Mouse (Mus musculus) lung, embryonic 14.5 days (tissue): ENCODE measurements at regions not wholly inside any gene's neighbourhood (a gene's known extent, or its start where the extent isn't known, plus 50 kb on each side); places are given as distances from the start of the nearest gene placed in this dataset.

Source experiments
- ATAC-seq: fragments of 200-750 bp; cut with Nextera tagmentation; 2 replicates; pipeline ENCODE4 v1.8.0; 2017; ENCODE audit warnings: mild to moderate bottlenecking, moderate TSS enrichment, moderate library complexity; ENCODE audit not compliant: insufficient read depth
- DNase-seq: peaks from one replicate; pipeline ENCODE4 v3.0.0-alpha.2; 2015
- H3K27ac ChIP-seq: fragments of 300-500 bp; sonication (generic); 2 replicates; pipeline ENCODE4 v1.5.1; 2014; ENCODE audit warnings: low read depth, mild to moderate bottlenecking, moderate library complexity
- H3K27me3 ChIP-seq: fragments of 300-500 bp; sonication (generic); 2 replicates; pipeline ENCODE4 v1.6.1; 2014; ENCODE audit warnings: low read length, control low read depth; ENCODE audit not compliant: insufficient read depth
- H3K36me3 ChIP-seq: fragments of 300-500 bp; sonication (generic); 2 replicates; pipeline ENCODE4 v1.6.1; 2014; ENCODE audit warnings: control low read depth; ENCODE audit not compliant: insufficient read depth
- H3K4me1 ChIP-seq: fragments of 300-500 bp; sonication (generic); 2 replicates; pipeline ENCODE4 v1.6.1; 2014; ENCODE audit warnings: antibody characterized with exemption, control low read depth; ENCODE audit not compliant: insufficient read depth
- H3K4me2 ChIP-seq: fragments of 300-500 bp; sonication (generic); 2 replicates; pipeline ENCODE4 v1.6.1; 2014; ENCODE audit warnings: mild to moderate bottlenecking
- H3K4me3 ChIP-seq: fragments of 300-500 bp; sonication (generic); 2 replicates; pipeline ENCODE4 v1.5.1; 2014; ENCODE audit warnings: low read depth, low read length
- H3K9ac ChIP-seq: fragments of 300-500 bp; sonication (generic); 2 replicates; pipeline ENCODE4 v1.6.1; 2014
- H3K9me3 ChIP-seq: fragments of 300-500 bp; sonication (generic); 2 replicates; pipeline ENCODE4 v1.6.1; 2016; ENCODE audit warnings: low read depth, low read length, control low read depth
- CTCF ChIP-seq: IDR thresholded peaks from 2 replicates; pipeline ENCODE4 v1.5.1; 2016; ENCODE audit warnings: antibody characterized with exemption, low read depth
- WGBS: fragments of 180-500 bp; shearing (Covaris S2); extraction: QIAGEN DNeasy Blood & Tissue Kit; methylation state at CpG from one replicate; pipeline ENCODE4 v1.1.7; 2014; 5-methylcytosine and 5-hydroxymethylcytosine counted together

DNA sequence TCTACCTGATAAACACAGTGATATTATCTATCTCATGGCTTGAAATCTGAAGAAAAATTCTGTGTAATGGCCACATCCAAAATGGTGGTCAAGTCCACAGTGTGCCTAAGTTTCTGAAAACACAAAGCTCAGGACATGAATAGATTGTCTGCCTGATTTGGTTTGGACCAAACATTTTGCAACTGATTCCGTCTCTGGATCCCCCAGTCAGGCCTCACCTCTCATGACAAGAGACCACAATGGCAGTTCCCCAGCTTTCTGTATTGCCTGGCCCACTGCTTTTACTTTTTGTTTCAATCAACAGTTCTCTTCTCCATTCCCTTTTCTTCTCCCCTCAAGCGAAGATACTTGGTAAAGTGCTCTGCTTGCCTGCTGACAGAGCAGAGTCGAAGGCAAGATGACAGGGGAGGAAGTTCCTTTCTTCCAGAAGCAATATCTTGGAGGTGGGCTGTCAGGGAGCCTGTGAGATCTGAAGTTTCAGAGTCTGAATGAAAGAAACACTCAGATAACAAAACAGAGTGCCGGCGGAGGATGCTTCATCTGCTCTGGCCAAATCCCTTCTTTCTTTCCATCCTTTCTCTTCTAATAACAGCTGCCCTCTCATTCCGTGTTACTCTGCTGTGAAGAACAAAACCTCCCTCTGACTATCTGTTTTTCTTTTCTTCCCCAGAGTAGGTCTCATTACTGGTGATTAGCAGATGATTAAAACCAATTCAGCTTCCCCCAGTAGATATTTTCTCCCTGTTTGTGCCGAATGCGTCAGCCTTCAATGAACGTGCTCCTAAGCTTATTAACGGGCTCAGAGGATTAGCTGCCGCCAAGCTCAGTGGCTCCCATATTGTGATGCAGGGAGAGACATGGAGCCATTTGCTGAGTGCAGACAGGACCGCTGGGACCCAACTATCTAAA is 360.7 kb downstream of the Tmem182 start:
- ATAC-seq (no peak), DNase-seq (no peak)
- Histone ChIP-seq H3K27me3 (no peaks in the 10 kb centered on the region), H3K4me3 (no peak overlapping the region), H3K4me2 (no peak overlapping the region), H3K9me3 (no peaks in the 10 kb centered on the region), H3K36me3 (no peaks in the 10 kb centered on the region), H3K4me1 (no peaks in the 10 kb centered on the region), H3K27ac (no peak overlapping the region), H3K9ac (no peak overlapping the region)
- TF ChIP-seq CTCF, result no peak
- 58% methylated on average over 12 of the region's 12 CpGs for WGBS

- no peak for TF ChIP-seq CTCF
- H3K4me2 ChIP-seq, result no peak overlapping the region
- DNase-seq (no peak), ATAC-seq (no peak)
- no peak overlapping the region for H3K4me3 ChIP-seq
- H3K27ac ChIP-seq, result no peak overlapping the region
- no peaks in the 10 kb centered on the region for H3K4me1 ChIP-seq
- no peaks in the 10 kb centered on the region for H3K9me3 ChIP-seq
- H3K27me3 ChIP-seq, result no peaks in the 10 kb centered on the region
- 65% methylated on average over 4 of the region's 4 CpGs for WGBS
- no peaks in the 10 kb centered on the region for H3K36me3 ChIP-seq
- no peak overlapping the region for H3K9ac ChIP-seq
Observed at GRCm38 (mm10) chr1:41166787-41167420, 361.5 kb downstream of the Tmem182 start.

DNA sequence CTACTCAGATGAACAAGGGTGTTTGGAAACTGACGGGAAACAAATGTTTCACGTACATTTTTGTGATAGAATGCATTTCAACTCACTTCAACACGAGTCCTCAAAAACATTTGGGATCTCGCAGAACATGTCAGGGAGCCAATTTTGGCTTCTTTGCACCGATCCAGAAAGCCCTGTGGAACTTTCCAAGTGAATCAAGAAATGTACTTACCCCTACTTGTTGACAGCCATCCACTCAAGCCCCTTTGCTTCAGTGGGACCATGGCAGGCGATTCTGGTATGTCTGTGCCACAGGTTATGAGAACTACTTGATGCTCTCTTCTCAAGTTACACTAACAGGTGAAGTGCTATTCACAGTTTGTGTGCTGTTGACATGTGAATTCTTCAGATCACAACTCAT is 381.6 kb downstream of the Tmem182 start:
- no peaks in the 10 kb centered on the region for H3K4me1 ChIP-seq
- DNase-seq (no peak), ATAC-seq (no peak)
- no peak overlapping the region for H3K4me2 ChIP-seq
- no peaks in the 10 kb centered on the region for H3K27me3 ChIP-seq
- no peak overlapping the region for H3K27ac ChIP-seq
- TF ChIP-seq CTCF, result no peak
- H3K4me3 ChIP-seq, result no peak overlapping the region
- WGBS, result 63% methylated on average over 6 of the region's 6 CpGs
- no peak overlapping the region for H3K9ac ChIP-seq
- no peaks in the 10 kb centered on the region for H3K36me3 ChIP-seq
- no peaks in the 10 kb centered on the region for H3K9me3 ChIP-seq

GRCm38 (mm10) chr1:41212876-41213275 is 407.5 kb downstream of the Tmem182 start:
- Histone ChIP-seq H3K9me3 (no peaks in the 10 kb centered on the region), H3K4me3 (no peak overlapping the region), H3K27me3 (no peaks in the 10 kb centered on the region), H3K4me1 (no peaks in the 10 kb centered on the region), H3K9ac (no peak overlapping the region), H3K36me3 (no peaks in the 10 kb centered on the region), H3K27ac (no peak overlapping the region), H3K4me2 (no peak overlapping the region)
- ATAC-seq (no peak), DNase-seq (no peak)
- 65% methylated on average over 2 of the region's 2 CpGs for WGBS
- TF ChIP-seq CTCF, result no peak

DNA sequence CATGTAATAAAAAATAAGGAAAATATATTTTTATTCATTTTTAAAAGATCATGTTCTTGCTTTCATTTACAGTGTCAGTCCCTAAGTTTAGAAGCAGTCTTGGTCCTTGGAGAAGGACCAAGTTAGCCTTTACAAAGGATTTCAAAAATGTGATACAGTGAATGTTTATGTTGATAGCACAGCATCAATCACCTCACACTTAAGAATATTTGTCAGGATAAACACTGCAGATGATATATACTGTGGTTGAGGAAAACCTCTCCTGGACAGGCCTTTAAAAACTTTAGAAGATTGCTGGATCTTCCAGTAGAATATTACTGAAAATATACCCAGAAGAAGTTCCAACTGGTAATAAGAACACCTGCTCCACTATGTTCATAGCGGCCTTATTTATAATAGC is 420.4 kb downstream of the Tmem182 start:
- no peaks in the 10 kb centered on the region for H3K4me1 ChIP-seq
- no peaks in the 10 kb centered on the region for H3K9me3 ChIP-seq
- H3K4me3 ChIP-seq, result no peak overlapping the region
- no peak for TF ChIP-seq CTCF
- no peak overlapping the region for H3K9ac ChIP-seq
- H3K4me2 ChIP-seq, result no peak overlapping the region
- H3K36me3 ChIP-seq, result no peaks in the 10 kb centered on the region
- ATAC-seq, result peak; percentile 60; the same call in 1 of the 2 replicates
- peak; percentile 75 for DNase-seq
- 56% methylated on average over 1 of the region's 1 CpGs for WGBS
- no peak overlapping the region for H3K27ac ChIP-seq
- no peaks in the 10 kb centered on the region for H3K27me3 ChIP-seq

GRCm38 (mm10) chr1:41235335-41235734 is 429.9 kb downstream of the Tmem182 start:
- Histone ChIP-seq H3K4me2 (no peak overlapping the region), H3K9ac (no peak overlapping the region), H3K27ac (no peak overlapping the region), H3K9me3 (no peaks in the 10 kb centered on the region), H3K4me1 (no peaks in the 10 kb centered on the region), H3K36me3 (no peaks in the 10 kb centered on the region), H3K27me3 (no peaks in the 10 kb centered on the region), H3K4me3 (no peak overlapping the region)
- no peak for TF ChIP-seq CTCF
- DNase-seq, result no peak
- ATAC-seq, result no peak
- WGBS, result 80% methylated on average over 7 of the region's 7 CpGs

DNA sequence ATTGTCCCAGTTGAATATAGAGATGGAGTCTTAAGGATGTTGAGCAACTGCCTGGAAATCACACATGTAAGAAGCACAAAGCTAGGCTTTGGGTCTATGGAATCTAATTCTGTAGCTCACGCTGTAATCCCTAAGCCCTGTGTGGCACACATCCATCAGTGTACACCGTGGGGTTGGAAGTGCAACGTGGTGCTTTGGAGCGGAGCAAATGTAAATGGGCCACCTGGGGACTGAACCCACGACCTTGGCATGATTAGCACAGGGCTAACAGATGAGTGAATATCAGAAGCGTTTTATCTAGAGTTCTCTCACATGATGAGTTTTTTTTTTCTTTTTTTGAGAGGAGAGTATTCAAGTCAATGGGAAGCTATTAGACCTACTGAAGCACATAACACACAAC is 437.6 kb downstream of the Tmem182 start:
- DNase-seq (no peak), ATAC-seq (no peak)
- H3K9ac ChIP-seq, result no peak overlapping the region
- 76% methylated on average over 6 of the region's 6 CpGs for WGBS
- H3K27me3 ChIP-seq, result no peaks in the 10 kb centered on the region
- no peaks in the 10 kb centered on the region for H3K9me3 ChIP-seq
- H3K36me3 ChIP-seq, result no peaks in the 10 kb centered on the region
- no peak overlapping the region for H3K4me3 ChIP-seq
- H3K4me2 ChIP-seq, result no peak overlapping the region
- H3K4me1 ChIP-seq, result no peaks in the 10 kb centered on the region
- H3K27ac ChIP-seq, result no peak overlapping the region
- TF ChIP-seq CTCF, result no peak
